Mouse (Mus musculus) midbrain, embryonic 10.5 days (tissue): ENCODE data around the gene Rspry1. TPM values are rescaled to one million over a fixed set of nuclear protein-coding genes. Genes with fewer than 3 reads are reported as not detected.

Experiments
- DNase-seq: peaks from one replicate; pipeline ENCODE4 v3.0.0-alpha.2; 2017; ENCODE audit warnings: low spot score
- H3K27ac ChIP-seq: fragments of 300-500 bp; sonication (generic); replicated peaks from 2 replicates; pipeline ENCODE4 v1.5.1; 2016; ENCODE audit warnings: mild to moderate bottlenecking
- H3K27me3 ChIP-seq: fragments of 300-500 bp; sonication (generic); 2 replicates; pipeline ENCODE4 v1.6.1; 2016; ENCODE audit warnings: low read depth, mild to moderate bottlenecking; ENCODE audit not compliant: poor library complexity, severe bottlenecking
- H3K36me3 ChIP-seq: fragments of 300-500 bp; sonication (generic); 2 replicates; pipeline ENCODE4 v1.6.1; 2016; ENCODE audit warnings: mild to moderate bottlenecking, moderate library complexity
- H3K4me1 ChIP-seq: fragments of 300-500 bp; sonication (generic); 2 replicates; pipeline ENCODE4 v1.6.1; 2016
- H3K4me3 ChIP-seq: fragments of 300-500 bp; sonication (generic); 2 replicates; pipeline ENCODE4 v1.5.1; 2016; ENCODE audit warnings: mild to moderate bottlenecking, moderate library complexity
- H3K9me3 ChIP-seq: fragments of 300-500 bp; sonication (generic); replicated peaks from 2 replicates; pipeline ENCODE4 v1.6.1; 2016; ENCODE audit warnings: mild to moderate bottlenecking
- WGBS: fragments of 180-500 bp; shearing (Covaris S2); methylation state at CpG from one replicate; pipeline ENCODE4 v1.1.7; 2016; 5-methylcytosine and 5-hydroxymethylcytosine counted together
- polyA plus RNA-seq: library from polyadenylated mRNA; unstranded; fragments of >200 nt; fragmentation: Nextera tagmentation; extraction: Ambion mirVana; gene quantifications from 2 replicates; pipeline ENCODE4 v1.2.1, GENCODE M21; 2016

Rspry1 gene
- polyA plus RNA-seq, 1 experiment from 2014 or later = 45.2 TPM

GRCm38 (mm10) chr8:94574159-94574907 lies 27.4 kb upstream of the Rspry1 start:
- Histone ChIP-seq H3K27me3 (no peaks in the 10 kb centered on the region), H3K4me3 (no peak overlapping the region), H3K4me1 (peaks cover 12% of the 10 kb centered on the region; the same call in 1 of the 2 replicates), H3K36me3 (peaks cover 84% of the 10 kb centered on the region), H3K27ac (no peak overlapping the region), H3K9me3 (no peaks in the 10 kb centered on the region)
- DNase-seq = no peak
- 89% methylated on average over 16 of the region's 16 CpGs for WGBS

GRCm38 (mm10) chr8:94575148-94575547 lies 26.6 kb upstream of the Rspry1 start:
- no peak for DNase-seq
- H3K36me3 ChIP-seq = peaks cover 91% of the 10 kb centered on the region
- no peaks in the 10 kb centered on the region for H3K27me3 ChIP-seq
- H3K4me3 ChIP-seq = no peak overlapping the region
- no peak overlapping the region for H3K27ac ChIP-seq
- no peaks in the 10 kb centered on the region for H3K9me3 ChIP-seq
- peaks cover 7% of the 10 kb centered on the region; the same call in 1 of the 2 replicates for H3K4me1 ChIP-seq
- WGBS = 92% methylated on average over 4 of the region's 4 CpGs

- H3K9me3 ChIP-seq = no peaks in the 10 kb centered on the region
- no peak overlapping the region for H3K27ac ChIP-seq
- H3K36me3 ChIP-seq = peaks cover 98% of the 10 kb centered on the region
- 93% methylated on average over 7 of the region's 7 CpGs for WGBS
- DNase-seq = no peak
- H3K4me1 ChIP-seq = no peaks in the 10 kb centered on the region
- H3K27me3 ChIP-seq = no peaks in the 10 kb centered on the region
- no peak overlapping the region for H3K4me3 ChIP-seq
Observed at GRCm38 (mm10) chr8:94581820-94582483, 19.8 kb upstream of the Rspry1 start.

- no peaks in the 10 kb centered on the region for H3K27me3 ChIP-seq
- H3K27ac ChIP-seq = no peak overlapping the region
- peaks cover 98% of the 10 kb centered on the region for H3K36me3 ChIP-seq
- no peaks in the 10 kb centered on the region for H3K4me1 ChIP-seq
- H3K9me3 ChIP-seq = no peaks in the 10 kb centered on the region
- H3K4me3 ChIP-seq = no peak overlapping the region
- no peak for DNase-seq
- WGBS = 94% methylated on average over 6 of the region's 6 CpGs
Observed at GRCm38 (mm10) chr8:94582569-94582968, 19.2 kb upstream of the Rspry1 start.

GRCm38 (mm10) chr8:94584238-94584817 lies 17.4 kb upstream of the Rspry1 start:
- DNase-seq = peak; percentile 34
- WGBS = 63% methylated on average over 4 of the region's 4 CpGs
- Histone ChIP-seq H3K4me3 (no peak overlapping the region), H3K9me3 (no peaks in the 10 kb centered on the region), H3K27ac (no peak overlapping the region), H3K4me1 (no peaks in the 10 kb centered on the region), H3K27me3 (no peaks in the 10 kb centered on the region), H3K36me3 (peaks cover 98% of the 10 kb centered on the region)

GRCm38 (mm10) chr8:94591691-94592090 lies 10.0 kb upstream of the Rspry1 start:
- Histone ChIP-seq H3K9me3 (no peaks in the 10 kb centered on the region), H3K4me3 (no peak overlapping the region), H3K36me3 (peaks cover 36% of the 10 kb centered on the region), H3K4me1 (no peaks in the 10 kb centered on the region), H3K27me3 (no peaks in the 10 kb centered on the region), H3K27ac (no peak overlapping the region)
- DNase-seq = no peak
- WGBS = 83% methylated on average over 4 of the region's 4 CpGs

GRCm38 (mm10) chr8:94594211-94594610 lies 7.5 kb upstream of the Rspry1 start:
- 79% methylated on average over 1 of the region's 1 CpGs for WGBS
- no peak for DNase-seq
- no peaks in the 10 kb centered on the region for H3K9me3 ChIP-seq
- H3K4me3 ChIP-seq = no peak overlapping the region
- peaks cover 11% of the 10 kb centered on the region for H3K36me3 ChIP-seq
- H3K27me3 ChIP-seq = no peaks in the 10 kb centered on the region
- H3K4me1 ChIP-seq = no peaks in the 10 kb centered on the region
- H3K27ac ChIP-seq = no peak overlapping the region

- no peaks in the 10 kb centered on the region for H3K36me3 ChIP-seq
- peak overlapping the region; percentile 93 for H3K27ac ChIP-seq
- DNase-seq = no peak
- no peaks in the 10 kb centered on the region for H3K9me3 ChIP-seq
- H3K27me3 ChIP-seq = no peaks in the 10 kb centered on the region
- peaks cover 31% of the 10 kb centered on the region for H3K4me1 ChIP-seq
- 32% methylated on average over 5 of the region's 5 CpGs for WGBS
- H3K4me3 ChIP-seq = peak overlapping the region; percentile 98
Observed at GRCm38 (mm10) chr8:94600478-94600877, 1.3 kb upstream of the Rspry1 start.

GRCm38 (mm10) chr8:94601034-94601606 lies 617 bp upstream of the Rspry1 start:
- DNase-seq = no peak
- peaks cover 31% of the 10 kb centered on the region for H3K4me1 ChIP-seq

GRCm38 (mm10) chr8:94602471-94603131 lies 864 bp downstream of the Rspry1 start:
- DNase-seq = peak; percentile 54
- H3K4me3 ChIP-seq = peak overlapping the region; percentile 98
- H3K4me1 ChIP-seq = peaks cover 31% of the 10 kb centered on the region
- no peaks in the 10 kb centered on the region for H3K9me3 ChIP-seq
- 1% methylated on average over 31 of the region's 31 CpGs for WGBS
- H3K27ac ChIP-seq = peak overlapping the region; percentile 96
- H3K36me3 ChIP-seq = peaks cover 9% of the 10 kb centered on the region
- no peaks in the 10 kb centered on the region for H3K27me3 ChIP-seq

More at GRCm38 (mm10) chr8:94601034-94601606, 617 bp upstream of the Rspry1 start:
- Histone ChIP-seq H3K4me3 (peak overlapping the region; percentile 98), H3K27me3 (no peaks in the 10 kb centered on the region), H3K9me3 (no peaks in the 10 kb centered on the region), H3K36me3 (no peaks in the 10 kb centered on the region), H3K27ac (peak overlapping the region; percentile 93)
- WGBS = under 1% methylated on average over 51 of the region's 51 CpGs

- no peak overlapping the region for H3K27ac ChIP-seq
- 94% methylated on average over 2 of the region's 2 CpGs for WGBS
- peaks cover 9% of the 10 kb centered on the region for H3K36me3 ChIP-seq
- no peaks in the 10 kb centered on the region for H3K9me3 ChIP-seq
- peaks cover 31% of the 10 kb centered on the region for H3K4me1 ChIP-seq
- DNase-seq = no peak
- no peaks in the 10 kb centered on the region for H3K27me3 ChIP-seq
- H3K4me3 ChIP-seq = no peak overlapping the region
Observed at GRCm38 (mm10) chr8:94604030-94604429, 2.3 kb downstream of the Rspry1 start.

- Histone ChIP-seq H3K27ac (no peak overlapping the region), H3K4me3 (no peak overlapping the region), H3K9me3 (no peaks in the 10 kb centered on the region), H3K27me3 (no peaks in the 10 kb centered on the region), H3K4me1 (peaks cover 18% of the 10 kb centered on the region), H3K36me3 (peaks cover 9% of the 10 kb centered on the region)
- WGBS = 95% methylated on average over 5 of the region's 5 CpGs
- no peak for DNase-seq
Observed at GRCm38 (mm10) chr8:94607064-94607463, 5.3 kb downstream of the Rspry1 start.
